Comparison of ENCODE assay signal across 24 mouse cellular contexts in the genomic region with DNA sequence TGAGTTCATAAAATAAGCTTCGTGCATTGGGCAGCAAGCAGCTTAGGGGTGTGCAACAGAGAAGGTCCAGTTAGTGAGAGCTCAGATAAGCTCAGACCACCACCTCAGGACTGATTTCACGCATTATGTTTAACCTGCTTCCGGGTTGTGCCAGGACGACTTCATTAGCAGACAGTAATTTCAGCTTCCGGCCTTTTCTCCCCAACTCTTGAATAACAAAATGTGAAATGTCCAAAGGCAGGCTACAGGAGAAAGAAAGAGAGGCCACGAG. TPM values are rescaled to one million over a fixed set of nuclear protein-coding genes. Genes with fewer than 3 reads are reported as not detected.
A peak's percentile ranks its signal among the peaks of the same experiment; 100 is the strongest.
DNase-seq lines count a peak whose midpoint lies in the region; ATAC-seq lines count a peak whose summit lies in the region.
"Had no signal": no experiment of that assay in that cellular context is flagged by ENCODE, and none has a peak within 500 bp of the region (broad histone marks: within the 10 kb centered on the region; RNA-seq: fewer than 3 reads in every experiment).

No protein-coding gene starts in this region.

- no peak overlapping the region for H3K4me3 ChIP-seq in embryonic facial prominence, embryonic 13.5 days
- no peak overlapping the region for H3K4me3 ChIP-seq in embryonic facial prominence, embryonic 10.5 days
- no peak overlapping the region for H3K4me3 ChIP-seq in hindbrain, embryonic 14.5 days (replicated peaks; ENCODE audit: low read length)
- H3K4me3 ChIP-seq in hindbrain, embryonic 13.5 days = no peak overlapping the region
- no peak overlapping the region for H3K4me3 ChIP-seq in midbrain, embryonic 12.5 days
- H3K4me3 ChIP-seq in midbrain, embryonic 13.5 days (replicated peaks) = no peak overlapping the region
- H3K4me3 ChIP-seq: heart, adult 2 months had no signal

- H3K4me1 ChIP-seq in embryonic facial prominence, embryonic 13.5 days = peaks cover 10% of the 10 kb centered on the region
- H3K4me1 ChIP-seq in embryonic facial prominence, embryonic 10.5 days = peaks cover 16% of the 10 kb centered on the region
- H3K4me1 ChIP-seq in hindbrain, embryonic 14.5 days (replicated peaks; ENCODE audit: control insufficient read depth, insufficient read depth, low read length) = peaks cover 14% of the 10 kb centered on the region
- H3K4me1 ChIP-seq in hindbrain, embryonic 13.5 days (replicated peaks) = peaks cover 18% of the 10 kb centered on the region
- peaks cover 15% of the 10 kb centered on the region; the same call in 1 of the 2 replicates for H3K4me1 ChIP-seq in midbrain, embryonic 12.5 days
- H3K4me1 ChIP-seq in midbrain, embryonic 13.5 days (replicated peaks) = peaks cover 20% of the 10 kb centered on the region

- H3K4me2 ChIP-seq in embryonic facial prominence, embryonic 13.5 days = peak overlapping the region; percentile 74; the same call in 1 of the 2 replicates
- H3K4me2 ChIP-seq in hindbrain, embryonic 14.5 days (replicated peaks) = 0 out of 2 replicates have a peak overlapping the region, but pooled peaks have one; percentile 99
- no peak overlapping the region for H3K4me2 ChIP-seq in hindbrain, embryonic 13.5 days
- 0 out of 2 replicates have a peak overlapping the region, but pooled peaks have one; percentile 90 for H3K4me2 ChIP-seq in midbrain, embryonic 12.5 days (replicated peaks)
- no peak overlapping the region for H3K4me2 ChIP-seq in midbrain, embryonic 13.5 days (replicated peaks)

- H3K27ac ChIP-seq in embryonic facial prominence, embryonic 13.5 days = no peak overlapping the region
- H3K27ac ChIP-seq in embryonic facial prominence, embryonic 10.5 days (replicated peaks) = no peak overlapping the region
- H3K27ac ChIP-seq in hindbrain, embryonic 14.5 days = no peak overlapping the region
- no peak overlapping the region for H3K27ac ChIP-seq in hindbrain, embryonic 13.5 days
- H3K27ac ChIP-seq in midbrain, embryonic 12.5 days (replicated peaks) = no peak overlapping the region
- H3K27ac ChIP-seq in midbrain, embryonic 13.5 days = no peak overlapping the region
- H3K27ac ChIP-seq: heart, adult 2 months; heart, embryonic 13.5 days; hindbrain, embryonic 12.5 days had no signal

- no peaks in the 10 kb centered on the region for H3K27me3 ChIP-seq in embryonic facial prominence, embryonic 13.5 days
- no peaks in the 10 kb centered on the region for H3K27me3 ChIP-seq in embryonic facial prominence, embryonic 10.5 days (replicated peaks; ENCODE audit: low read depth, poor library complexity, severe bottlenecking)
- H3K27me3 ChIP-seq in hindbrain, embryonic 14.5 days (ENCODE audit: control insufficient read depth, insufficient read depth, low read length) = no peaks in the 10 kb centered on the region
- H3K27me3 ChIP-seq in hindbrain, embryonic 13.5 days = no peaks in the 10 kb centered on the region
- H3K27me3 ChIP-seq in midbrain, embryonic 12.5 days = no peaks in the 10 kb centered on the region
- no peaks in the 10 kb centered on the region for H3K27me3 ChIP-seq in midbrain, embryonic 13.5 days
- H3K27me3 ChIP-seq: heart, embryonic 13.5 days; hindbrain, embryonic 12.5 days had no signal

- ATAC-seq in embryonic facial prominence, embryonic 13.5 days (ENCODE audit: insufficient number of reproducible peaks, insufficient read depth, low FRiP score, low TSS enrichment, low read depth) = no peak
- no peak for ATAC-seq in hindbrain, embryonic 14.5 days (ENCODE audit: low FRiP score)
- ATAC-seq in hindbrain, embryonic 13.5 days (ENCODE audit: low FRiP score) = no peak
- no peak for ATAC-seq in midbrain, embryonic 12.5 days (ENCODE audit: low FRiP score, low read depth)
- ATAC-seq in midbrain, embryonic 13.5 days = no peak
- ATAC-seq: forebrain, embryonic 14.5 days had no signal

- no peaks in the 10 kb centered on the region for H3K36me3 ChIP-seq in embryonic facial prominence, embryonic 13.5 days
- H3K36me3 ChIP-seq in embryonic facial prominence, embryonic 10.5 days (replicated peaks) = no peaks in the 10 kb centered on the region
- H3K36me3 ChIP-seq in hindbrain, embryonic 14.5 days (replicated peaks; ENCODE audit: control insufficient read depth, insufficient read depth) = no peaks in the 10 kb centered on the region
- H3K36me3 ChIP-seq in hindbrain, embryonic 13.5 days = no peaks in the 10 kb centered on the region
- H3K36me3 ChIP-seq in midbrain, embryonic 12.5 days = no peaks in the 10 kb centered on the region
- H3K36me3 ChIP-seq in midbrain, embryonic 13.5 days = no peaks in the 10 kb centered on the region
- H3K36me3 ChIP-seq: forebrain, embryonic 10.5 days; G1E; heart, embryonic 10.5 days; heart, embryonic 13.5 days; hindbrain, embryonic 12.5 days had no signal

- no peaks in the 10 kb centered on the region for H3K9me3 ChIP-seq in embryonic facial prominence, embryonic 13.5 days
- H3K9me3 ChIP-seq in embryonic facial prominence, embryonic 10.5 days = no peaks in the 10 kb centered on the region
- no peaks in the 10 kb centered on the region for H3K9me3 ChIP-seq in hindbrain, embryonic 14.5 days (ENCODE audit: control insufficient read depth, low read length)
- H3K9me3 ChIP-seq in hindbrain, embryonic 13.5 days = no peaks in the 10 kb centered on the region
- no peaks in the 10 kb centered on the region for H3K9me3 ChIP-seq in midbrain, embryonic 12.5 days
- no peaks in the 10 kb centered on the region for H3K9me3 ChIP-seq in midbrain, embryonic 13.5 days
- H3K9me3 ChIP-seq: forebrain, embryonic 10.5 days; heart, embryonic 10.5 days; heart, embryonic 13.5 days; hindbrain, embryonic 12.5 days had no signal

- H3K9ac ChIP-seq in embryonic facial prominence, embryonic 13.5 days = no peak overlapping the region
- H3K9ac ChIP-seq in hindbrain, embryonic 14.5 days = no peak overlapping the region
- H3K9ac ChIP-seq in hindbrain, embryonic 13.5 days = no peak overlapping the region
- H3K9ac ChIP-seq in midbrain, embryonic 12.5 days (replicated peaks) = no peak overlapping the region
- no peak overlapping the region for H3K9ac ChIP-seq in midbrain, embryonic 13.5 days (replicated peaks)

- no peak for DNase-seq in embryonic facial prominence, embryonic 10.5 days (ENCODE audit: low spot score)
- DNase-seq in hindbrain, embryonic 14.5 days (ENCODE audit: low spot score) = no peak
- no peak for DNase-seq in thymus, postnatal 25 days
- no peak for DNase-seq in MN1 (ENCODE audit: low spot score)
- DNase-seq: adrenal gland, adult 2 months; cerebellum, adult 11 months; cerebellum, adult 2 months; cerebellum, adult 9-11 months; cerebellum, postnatal 25 days; gastrocnemius, postnatal 10 days; gastrocnemius, postnatal 36 days; heart, adult 2 months; heart, postnatal 14 days; heart, postnatal 4 days had no signal

- WGBS in embryonic facial prominence, embryonic 13.5 days = 68% methylated on average over 6 of the region's 6 CpGs
- 76% methylated on average over 6 of the region's 6 CpGs for WGBS in embryonic facial prominence, embryonic 10.5 days
- WGBS in hindbrain, embryonic 14.5 days = 73% methylated on average over 6 of the region's 6 CpGs
- WGBS in hindbrain, embryonic 13.5 days = 74% methylated on average over 6 of the region's 6 CpGs
- 81% methylated on average over 6 of the region's 6 CpGs for WGBS in midbrain, embryonic 12.5 days
- WGBS in midbrain, embryonic 13.5 days = 69% methylated on average over 6 of the region's 6 CpGs

RNA-seq across cellular contexts. Expression of gene L3mbtl3, which starts 1.5 kb away (rescaled TPM):
- 22.5 and 24.3 TPM in 2 replicates for polyA plus RNA-seq in embryonic facial prominence, embryonic 13.5 days (2015; fragmentation: Nextera tagmentation; extraction: Ambion mirVana)
- 20.0 and 21.0 TPM in 2 replicates for polyA plus RNA-seq in embryonic facial prominence, embryonic 10.5 days (2016; fragmentation: Nextera tagmentation; extraction: Ambion mirVana)
- 25.8 and 27.3 TPM in 2 replicates for polyA plus RNA-seq in hindbrain, embryonic 14.5 days (2014; fragmentation: Nextera tagmentation; extraction: Ambion mirVana)
- polyA plus RNA-seq in hindbrain, embryonic 13.5 days (2015; fragmentation: Nextera tagmentation; extraction: Ambion mirVana) = 24.1 and 24.3 TPM in 2 replicates
- polyA plus RNA-seq in midbrain, embryonic 12.5 days (2016; fragmentation: Nextera tagmentation; extraction: Ambion mirVana) = 26.5 and 27.3 TPM in 2 replicates
- polyA plus RNA-seq in midbrain, embryonic 13.5 days (2015; fragmentation: Nextera tagmentation; extraction: Ambion mirVana) = 25.5 and 27.9 TPM in 2 replicates
- polyA plus RNA-seq: G1E had no signal

Comparison
In these comparisons a context has a peak if more than half of its experiments do, and no peak if none do; other contexts are left out.
1. H3K4me2 ChIP-seq: peak in embryonic facial prominence, embryonic 13.5 days (single experiment), hindbrain, embryonic 14.5 days (single experiment) and midbrain, embryonic 12.5 days (single experiment); none in hindbrain, embryonic 13.5 days (single experiment) and midbrain, embryonic 13.5 days (single experiment).